Mouse (Mus musculus) hindbrain, postnatal 0 days (tissue): Measurements from ENCODE around the gene E2f2. TPM values are rescaled to one million over a fixed set of nuclear protein-coding genes. Genes with fewer than 3 reads are reported as not detected.

Experiments used
- ATAC-seq: fragments of 200-750 bp; cut with Nextera tagmentation; 2 replicates; pipeline ENCODE4 v1.8.0; 2017; ENCODE audit warnings: mild to moderate bottlenecking, moderate TSS enrichment, moderate library complexity
- DNase-seq: peaks from one replicate; pipeline ENCODE4 v3.0.0-alpha.2; 2015; ENCODE audit warnings: low spot score
- H3K27ac ChIP-seq: fragments of 300-500 bp; sonication (generic); 2 replicates; pipeline ENCODE4 v1.5.1; 2014; ENCODE audit warnings: mild to moderate bottlenecking
- H3K27me3 ChIP-seq: fragments of 300-500 bp; sonication (generic); 2 replicates; pipeline ENCODE4 v1.6.1; 2014; ENCODE audit warnings: low read length, mixed read lengths; ENCODE audit not compliant: insufficient read depth
- H3K36me3 ChIP-seq: fragments of 300-500 bp; sonication (generic); 2 replicates; pipeline ENCODE4 v1.6.1; 2014; ENCODE audit warnings: low read length, mixed read lengths; ENCODE audit not compliant: insufficient read depth
- H3K4me1 ChIP-seq: fragments of 300-500 bp; sonication (generic); 2 replicates; pipeline ENCODE4 v1.6.1; 2014; ENCODE audit warnings: antibody characterized with exemption, low read length, mixed read lengths; ENCODE audit not compliant: insufficient read depth
- H3K4me2 ChIP-seq: fragments of 300-500 bp; sonication (generic); 2 replicates; pipeline ENCODE4 v1.6.1; 2014; ENCODE audit warnings: low read depth, mild to moderate bottlenecking, low read length, moderate library complexity, mixed read lengths
- H3K4me3 ChIP-seq: fragments of 300-500 bp; sonication (generic); 2 replicates; pipeline ENCODE4 v1.5.1; 2014; ENCODE audit warnings: low read length
- H3K9ac ChIP-seq: fragments of 300-500 bp; sonication (generic); replicated peaks from 2 replicates; pipeline ENCODE4 v1.6.1; 2014; ENCODE audit warnings: mild to moderate bottlenecking, low read length, moderate library complexity, mixed read lengths
- H3K9me3 ChIP-seq: fragments of 300-500 bp; sonication (generic); 2 replicates; pipeline ENCODE4 v1.6.1; 2016; ENCODE audit warnings: low read length, mixed read lengths
- CTCF ChIP-seq: IDR thresholded peaks from 2 replicates; pipeline ENCODE4 v1.5.1; 2016; ENCODE audit warnings: antibody characterized with exemption, control low read depth, low read depth
- WGBS: fragments of 180-500 bp; shearing (Covaris S2); extraction: QIAGEN DNeasy Blood & Tissue Kit; methylation state at CpG from one replicate; pipeline ENCODE4 v1.1.7; 2014; 5-methylcytosine and 5-hydroxymethylcytosine counted together
- polyA plus RNA-seq: library from polyadenylated mRNA; unstranded; fragments of >200 nt; fragmentation: Nextera tagmentation; extraction: Ambion mirVana; gene quantifications from 2 replicates; pipeline ENCODE4 v1.2.1, GENCODE M21; 2015
- total RNA-seq: library from RNA; depleted of rRNA; stranded (reverse); fragments of >200 nt; gene quantifications from 2 replicates; pipeline ENCODE4 v1.2.3, GENCODE M21; 2014

E2f2 gene
- total and polyA plus RNA-seq, 2 experiments from 2014 or later: 2.4 to 3.7 TPM

DNA sequence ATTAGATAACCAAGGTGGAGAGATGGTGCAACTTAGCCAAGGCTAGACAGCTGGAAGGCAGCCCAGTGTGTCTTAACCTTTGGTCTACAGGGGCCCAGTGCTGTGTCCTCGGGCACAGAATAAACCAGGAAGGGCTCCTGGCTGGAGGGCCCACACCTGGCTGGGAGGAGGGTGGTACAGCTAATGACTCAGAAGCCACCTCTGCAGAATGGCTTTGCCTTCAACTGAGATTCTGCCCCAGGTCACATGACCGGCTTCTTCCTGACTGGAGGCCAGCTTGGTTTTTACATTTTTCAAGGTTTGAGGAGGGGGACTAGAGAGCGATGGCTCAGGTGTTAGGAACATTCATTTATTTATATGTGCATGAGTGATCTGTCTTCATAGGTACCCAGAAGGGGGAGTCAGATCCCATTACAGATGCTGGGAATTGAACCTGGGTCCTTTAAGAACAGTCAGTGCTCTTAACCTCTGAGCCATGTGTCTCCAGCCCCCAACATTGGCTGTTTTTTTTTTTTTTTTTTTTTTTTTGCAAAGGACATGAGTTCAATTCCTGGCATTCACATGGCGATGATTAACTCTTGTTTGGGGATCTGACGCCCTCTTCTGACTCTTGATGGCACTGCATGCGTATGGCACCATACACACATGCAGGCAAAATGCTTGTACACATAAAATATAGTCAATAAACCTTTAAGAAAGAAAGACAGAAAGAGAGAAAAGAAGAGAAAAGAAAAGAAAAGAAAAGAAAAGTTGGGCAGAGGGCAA is 17.0 kb downstream of the E2f2 start:
- Histone ChIP-seq H3K9ac (no peak overlapping the region), H3K4me3 (no peak overlapping the region), H3K27me3 (no peaks in the 10 kb centered on the region), H3K36me3 (no peaks in the 10 kb centered on the region), H3K27ac (no peak overlapping the region), H3K4me1 (no peaks in the 10 kb centered on the region), H3K4me2 (no peak overlapping the region), H3K9me3 (no peaks in the 10 kb centered on the region)
- ATAC-seq (no peak), DNase-seq (no peak)
- peak; percentile 24; the same call in 1 of the 2 replicates for TF ChIP-seq CTCF
- WGBS: 80% methylated on average over 6 of the region's 6 CpGs

GRCm38 (mm10) chr4:136189912-136190311 is 17.7 kb downstream of the E2f2 start:
- no peak for DNase-seq
- Histone ChIP-seq H3K9me3 (no peaks in the 10 kb centered on the region), H3K9ac (no peak overlapping the region), H3K4me2 (no peak overlapping the region), H3K36me3 (no peaks in the 10 kb centered on the region), H3K4me3 (no peak overlapping the region), H3K27ac (no peak overlapping the region), H3K4me1 (no peaks in the 10 kb centered on the region), H3K27me3 (no peaks in the 10 kb centered on the region)
- 78% methylated on average over 8 of the region's 8 CpGs for WGBS
- ATAC-seq: no peak
- TF ChIP-seq CTCF: no peak

- no peak overlapping the region for H3K4me2 ChIP-seq
- H3K4me1 ChIP-seq: no peaks in the 10 kb centered on the region
- ATAC-seq (no peak), DNase-seq (no peak)
- WGBS: 95% methylated on average over 3 of the region's 3 CpGs
- H3K9ac ChIP-seq: no peak overlapping the region
- TF ChIP-seq CTCF: no peak
- no peak overlapping the region for H3K4me3 ChIP-seq
- no peaks in the 10 kb centered on the region for H3K36me3 ChIP-seq
- no peaks in the 10 kb centered on the region for H3K9me3 ChIP-seq
- no peaks in the 10 kb centered on the region for H3K27me3 ChIP-seq
- H3K27ac ChIP-seq: no peak overlapping the region
Measured at GRCm38 (mm10) chr4:136193571-136193970, 21.4 kb downstream of the E2f2 start.

DNA sequence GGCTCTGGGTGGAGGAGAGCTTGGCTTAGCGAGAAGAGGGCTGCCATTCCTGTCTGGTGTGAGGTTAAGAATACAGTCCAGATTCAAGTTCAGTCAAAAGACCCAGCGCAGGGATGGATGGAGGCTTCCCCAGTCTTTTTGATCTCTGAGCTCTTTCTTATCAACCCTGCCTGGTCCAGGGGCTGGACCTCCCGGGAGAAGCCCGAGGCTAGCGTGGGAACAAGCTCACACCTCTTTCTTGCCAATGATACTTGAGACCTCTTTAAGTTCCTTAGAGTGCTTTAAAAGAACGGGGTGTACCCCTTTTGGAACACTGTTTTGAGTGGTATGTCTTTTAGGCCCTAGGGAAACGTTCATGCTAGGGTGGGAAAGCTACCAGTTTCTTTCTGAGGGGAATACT is 22.8 kb downstream of the E2f2 start:
- Histone ChIP-seq H3K36me3 (no peaks in the 10 kb centered on the region), H3K4me3 (no peak overlapping the region), H3K27ac (no peak overlapping the region), H3K9me3 (no peaks in the 10 kb centered on the region), H3K9ac (no peak overlapping the region), H3K4me1 (no peaks in the 10 kb centered on the region), H3K27me3 (no peaks in the 10 kb centered on the region), H3K4me2 (no peak overlapping the region)
- DNase-seq: no peak
- TF ChIP-seq CTCF: no peak
- WGBS: 67% methylated on average over 7 of the region's 7 CpGs
- no peak for ATAC-seq

DNA sequence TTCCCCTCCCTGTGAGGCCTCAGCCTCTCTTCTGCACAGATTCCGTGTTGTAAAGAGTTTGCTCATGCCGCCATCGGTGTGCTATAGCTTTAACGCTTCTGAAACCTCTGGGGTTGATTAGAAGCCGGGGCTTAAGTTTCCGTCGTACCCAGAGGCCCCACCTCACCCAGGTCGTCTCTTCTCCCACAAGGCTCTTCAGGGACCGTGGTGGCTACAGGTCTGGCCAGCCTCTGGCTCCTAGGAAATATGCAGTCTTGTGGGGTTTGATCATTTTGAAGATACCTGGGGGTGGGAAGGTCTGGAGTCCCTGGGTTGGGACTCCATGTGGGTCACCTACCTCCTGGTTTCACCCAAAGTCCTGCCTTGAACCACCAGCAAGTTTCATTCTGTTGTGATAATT is 23.4 kb downstream of the E2f2 start:
- no peaks in the 10 kb centered on the region for H3K36me3 ChIP-seq
- 85% methylated on average over 9 of the region's 9 CpGs for WGBS
- H3K27me3 ChIP-seq: no peaks in the 10 kb centered on the region
- ATAC-seq (no peak), DNase-seq (no peak)
- H3K4me3 ChIP-seq: no peak overlapping the region
- H3K9ac ChIP-seq: no peak overlapping the region
- no peak overlapping the region for H3K27ac ChIP-seq
- no peaks in the 10 kb centered on the region for H3K9me3 ChIP-seq
- H3K4me1 ChIP-seq: no peaks in the 10 kb centered on the region
- H3K4me2 ChIP-seq: no peak overlapping the region
- TF ChIP-seq CTCF: no peak

GRCm38 (mm10) chr4:136196201-136196600 is 24.0 kb downstream of the E2f2 start:
- no peaks in the 10 kb centered on the region for H3K36me3 ChIP-seq
- H3K9ac ChIP-seq: no peak overlapping the region
- no peak for DNase-seq
- no peak overlapping the region for H3K27ac ChIP-seq
- H3K4me3 ChIP-seq: no peak overlapping the region
- whole genome bisulfite sequencing: 74% methylated on average over 10 of the region's 10 CpGs
- H3K4me1 ChIP-seq: no peaks in the 10 kb centered on the region
- H3K27me3 ChIP-seq: no peaks in the 10 kb centered on the region
- no peak overlapping the region for H3K4me2 ChIP-seq
- TF ChIP-seq CTCF: no peak
- H3K9me3 ChIP-seq: no peaks in the 10 kb centered on the region
- no peak for ATAC-seq

DNA sequence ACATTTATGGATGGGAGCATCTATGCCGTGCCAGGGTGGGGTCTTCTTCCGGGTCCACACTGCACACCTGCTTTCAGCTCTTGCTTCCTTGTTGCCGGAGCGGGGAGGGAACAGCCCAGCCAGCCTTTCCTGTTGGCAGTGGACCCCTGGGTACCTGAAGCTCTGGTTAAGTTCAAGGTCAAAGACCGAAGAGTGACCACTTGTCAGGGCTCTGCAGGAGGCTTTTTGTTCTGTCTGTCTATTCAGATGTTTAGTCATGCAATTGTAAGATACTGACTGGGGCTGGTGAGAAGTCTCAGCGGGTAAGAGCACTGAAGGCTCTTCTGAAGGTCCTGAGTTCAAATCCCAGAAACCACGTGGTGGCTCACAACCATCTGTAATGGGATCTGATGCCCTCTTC is 26.7 kb downstream of the E2f2 start:
- H3K4me1 ChIP-seq: no peaks in the 10 kb centered on the region
- WGBS: 55% methylated on average over 7 of the region's 7 CpGs
- H3K27ac ChIP-seq: no peak overlapping the region
- no peak overlapping the region for H3K4me3 ChIP-seq
- H3K9ac ChIP-seq: no peak overlapping the region
- H3K4me2 ChIP-seq: no peak overlapping the region
- no peaks in the 10 kb centered on the region for H3K36me3 ChIP-seq
- DNase-seq (no peak), ATAC-seq (no peak)
- H3K9me3 ChIP-seq: no peaks in the 10 kb centered on the region
- no peaks in the 10 kb centered on the region for H3K27me3 ChIP-seq
- TF ChIP-seq CTCF: no peak
